Mouse (Mus musculus): ENCODE data around the gene Gbp7.
"Not testable (repeated sequence)": the region's sequence is repeated elsewhere in the genome, so short reads cannot be mapped to it uniquely, and the experiment has no call there.

Gene Gbp7

DNA sequence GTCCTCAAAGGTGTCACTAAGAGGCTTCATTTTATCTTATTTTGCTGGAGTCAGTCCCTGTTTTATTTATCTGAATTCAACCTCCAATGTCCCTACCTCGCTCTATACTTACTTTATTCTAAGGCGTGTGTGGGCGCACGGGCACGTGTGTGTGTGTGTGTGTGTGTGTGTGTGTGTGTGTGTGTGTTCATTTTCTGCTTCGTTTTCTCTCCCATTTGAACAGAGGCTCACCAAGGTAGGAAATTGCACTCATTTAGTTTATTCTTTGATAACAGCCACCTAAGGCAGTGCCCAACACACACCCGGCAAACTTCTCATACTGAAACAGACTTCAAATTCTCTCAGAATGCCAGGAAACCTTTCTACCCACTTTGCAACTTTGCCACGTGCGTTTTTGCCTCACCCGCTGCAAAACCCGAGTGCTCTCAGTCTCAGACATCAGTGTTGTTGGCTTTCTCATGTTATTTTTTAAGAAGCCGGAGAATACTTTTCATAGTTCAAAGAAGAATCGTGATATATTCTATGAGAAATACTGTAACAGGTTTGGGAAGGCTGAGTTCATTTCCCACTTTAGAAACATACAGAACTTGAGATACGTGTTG, 31.0 kb downstream of the Gbp7 start:
- no peak for DNase-seq (ENCODE audit: low spot score)

DNA sequence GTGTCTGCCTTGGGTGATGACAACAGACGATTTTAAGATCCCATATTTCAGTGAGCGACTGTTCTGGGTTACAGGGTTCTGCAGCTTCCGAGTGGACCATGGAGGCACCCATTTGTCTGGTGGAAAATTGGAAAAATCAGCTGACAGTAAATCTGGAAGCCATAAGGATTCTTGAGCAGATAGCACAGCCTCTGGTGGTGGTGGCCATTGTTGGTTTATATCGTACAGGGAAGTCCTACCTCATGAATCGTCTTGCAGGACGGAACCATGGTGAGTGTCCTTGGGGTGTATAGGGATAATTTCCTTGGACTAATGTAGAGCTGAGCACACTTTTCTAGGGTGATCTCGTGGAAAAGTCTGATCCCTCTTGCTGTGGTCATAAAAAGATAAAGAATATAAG, 31.5 kb downstream of the Gbp7 start:
- DNase-seq (ENCODE audit: low spot score) = no peak

DNA sequence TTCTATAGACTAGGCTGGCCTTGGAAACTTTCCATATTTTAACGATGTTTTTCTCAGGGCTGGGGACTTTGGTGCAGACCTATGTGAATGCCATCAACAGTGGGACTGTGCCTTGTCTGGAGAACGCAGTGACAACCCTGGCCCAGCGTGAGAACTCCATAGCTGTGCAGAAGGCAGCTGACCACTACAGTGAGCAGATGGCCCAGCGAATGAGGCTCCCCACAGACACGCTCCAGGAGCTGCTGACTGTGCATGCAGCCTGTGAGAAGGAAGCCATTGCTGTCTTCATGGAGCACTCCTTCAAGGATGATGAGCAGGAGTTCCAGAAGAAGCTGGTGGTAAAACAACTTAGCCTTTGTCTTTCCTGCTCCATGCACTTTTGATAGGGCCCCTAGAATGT, 37.3 kb downstream of the Gbp7 start:
- DNase-seq (ENCODE audit: low spot score) = not testable (repeated sequence)

DNA sequence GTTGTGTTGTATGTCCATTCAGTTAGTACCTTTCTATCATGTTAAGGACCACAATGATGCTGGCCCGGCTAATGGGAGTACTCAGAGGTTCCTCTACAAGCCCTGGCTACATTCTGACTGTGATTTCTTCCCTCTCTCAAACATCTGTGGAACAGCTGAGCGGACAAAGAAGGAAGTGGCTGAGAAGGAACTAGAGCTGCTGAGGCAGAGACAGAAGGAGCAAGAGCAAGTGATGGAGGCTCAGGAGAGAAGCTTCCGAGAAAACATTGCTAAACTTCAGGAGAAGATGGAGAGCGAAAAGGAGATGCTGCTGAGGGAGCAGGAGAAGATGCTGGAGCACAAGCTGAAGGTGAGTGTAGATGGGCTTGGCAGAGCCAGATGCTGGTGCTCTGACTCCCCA, 40.6 kb downstream of the Gbp7 start:
- no peak for DNase-seq (ENCODE audit: low spot score)

DNA sequence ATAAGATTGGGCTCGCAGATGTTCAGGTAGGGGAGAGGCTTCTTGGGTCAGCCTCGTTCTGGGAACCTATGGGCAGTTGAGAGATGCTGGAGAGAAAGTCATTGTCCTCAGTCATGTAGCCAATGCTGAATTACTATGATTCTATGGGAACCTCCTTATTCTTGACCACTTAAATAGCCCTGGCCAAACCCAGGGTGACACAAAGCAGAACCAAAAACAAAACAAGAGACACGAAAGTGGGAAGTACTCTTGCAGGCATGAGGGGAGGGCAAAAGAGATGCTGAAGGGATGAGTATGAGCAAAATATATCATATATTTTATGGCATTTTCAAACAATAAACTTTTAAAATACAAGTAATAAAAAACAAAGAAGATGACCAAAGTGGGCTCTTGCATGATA, 47.0 kb downstream of the Gbp7 start:
- no peak for DNase-seq (ENCODE audit: low spot score)

DNA sequence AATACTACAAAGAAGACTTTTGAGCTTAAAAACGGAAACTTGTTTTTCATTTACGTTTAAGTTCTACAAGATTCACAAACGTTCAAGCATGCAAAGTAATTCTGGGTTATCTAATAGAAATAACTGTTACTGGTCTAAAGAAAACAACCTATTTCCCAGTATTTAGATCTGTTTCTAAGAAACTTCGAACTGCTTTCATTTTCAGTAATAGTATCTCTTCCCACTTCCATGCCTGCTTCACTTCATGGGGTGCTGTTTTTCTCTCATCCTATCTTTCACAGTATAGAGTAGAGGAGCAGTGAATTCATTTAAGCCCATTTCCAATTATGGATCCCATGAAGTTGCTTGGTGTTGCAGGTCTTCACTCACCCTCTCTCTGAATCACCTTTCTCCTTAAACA, 48.2 kb downstream of the Gbp7 start:
- DNase-seq (ENCODE audit: low spot score) = no peak

DNA sequence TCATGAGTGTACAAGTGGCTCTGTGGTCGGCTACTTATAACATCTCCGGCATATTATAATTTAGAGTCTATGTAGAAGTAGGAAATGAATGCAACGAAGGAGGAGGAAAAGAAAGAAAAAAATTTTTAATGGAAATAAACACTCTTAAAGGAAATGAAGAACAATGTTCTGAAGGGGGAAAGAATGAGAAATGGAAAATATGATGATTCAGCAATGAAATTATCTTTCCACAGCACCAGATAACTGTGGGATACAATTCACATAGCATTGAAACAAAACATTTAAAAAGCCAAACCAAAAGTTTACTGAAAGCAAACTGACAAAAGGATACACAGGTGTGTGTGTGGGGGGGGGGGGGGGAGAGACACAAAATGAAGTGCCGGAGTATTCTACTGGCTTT, 52.9 kb downstream of the Gbp7 start:
- DNase-seq (ENCODE audit: low spot score) = no peak

DNA sequence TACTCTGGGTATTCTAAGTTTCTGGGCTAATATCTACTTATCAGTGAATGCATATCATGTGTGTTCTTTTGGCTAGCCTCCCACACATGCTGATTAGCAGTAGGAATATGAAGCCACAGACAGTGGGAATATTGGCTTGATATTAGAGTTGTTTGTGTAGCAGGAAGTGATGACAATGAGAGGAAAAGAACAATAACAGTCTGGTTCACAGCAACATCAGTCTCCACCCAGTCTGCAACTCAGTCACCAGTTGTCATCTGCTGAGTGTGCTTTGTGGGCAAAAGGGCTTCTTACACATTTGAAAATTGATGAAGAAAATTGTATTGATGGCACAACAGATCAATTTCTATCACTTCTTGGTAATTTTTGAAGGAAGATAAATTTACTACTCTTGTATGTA, 57.2 kb downstream of the Gbp7 start:
- no peak for DNase-seq (ENCODE audit: low spot score)

DNA sequence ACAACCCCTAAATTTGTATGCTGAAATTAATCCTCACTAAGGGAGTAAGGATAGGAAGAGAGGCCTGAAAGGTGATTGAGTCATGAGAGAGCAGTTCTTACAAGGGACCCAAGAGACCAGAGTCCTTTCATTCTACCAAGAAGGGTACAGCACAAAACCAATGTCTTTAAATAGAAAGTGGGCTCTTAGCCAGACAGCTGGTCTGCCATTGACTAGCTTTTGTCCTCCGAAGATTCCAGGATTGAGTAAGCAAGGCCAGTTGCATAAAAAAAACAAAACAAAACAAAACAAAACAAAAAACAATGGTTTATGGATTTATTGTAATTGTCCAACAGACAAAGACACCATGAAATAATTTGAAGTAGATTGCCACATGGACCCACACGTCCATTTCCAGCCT, 58.7 kb downstream of the Gbp7 start:
- DNase-seq (ENCODE audit: low spot score) = no peak

DNA sequence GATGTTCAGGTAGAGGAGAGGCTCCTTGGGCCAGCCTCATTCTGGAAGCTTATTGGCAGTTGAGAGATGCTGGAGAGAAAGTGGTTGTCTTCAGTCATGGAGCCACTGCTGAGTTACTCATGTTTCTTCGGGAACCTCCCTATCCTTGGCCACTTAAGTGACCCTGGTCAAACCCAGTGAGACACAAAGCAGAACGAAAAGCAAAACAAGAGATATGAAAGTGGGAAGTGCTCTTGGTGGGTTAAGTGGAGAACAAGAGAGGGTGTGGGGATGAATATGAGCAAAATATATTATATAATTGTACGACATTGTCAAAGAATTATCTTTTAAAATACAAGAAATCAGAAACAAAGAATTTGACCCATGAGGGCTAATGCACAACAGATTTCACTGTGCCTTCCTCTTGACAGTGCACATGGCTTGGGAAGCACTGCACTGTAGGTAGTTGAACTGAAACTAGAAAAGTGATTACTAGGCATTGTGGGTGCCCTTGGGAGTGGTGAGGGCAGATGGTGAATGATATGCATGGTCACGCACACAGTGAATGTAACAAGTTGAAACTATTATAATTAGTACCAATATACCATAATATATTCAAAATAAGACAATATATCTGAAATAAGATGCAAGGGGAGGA, 60.4 kb downstream of the Gbp7 start:
- DNase-seq (ENCODE audit: low spot score) = no peak

DNA sequence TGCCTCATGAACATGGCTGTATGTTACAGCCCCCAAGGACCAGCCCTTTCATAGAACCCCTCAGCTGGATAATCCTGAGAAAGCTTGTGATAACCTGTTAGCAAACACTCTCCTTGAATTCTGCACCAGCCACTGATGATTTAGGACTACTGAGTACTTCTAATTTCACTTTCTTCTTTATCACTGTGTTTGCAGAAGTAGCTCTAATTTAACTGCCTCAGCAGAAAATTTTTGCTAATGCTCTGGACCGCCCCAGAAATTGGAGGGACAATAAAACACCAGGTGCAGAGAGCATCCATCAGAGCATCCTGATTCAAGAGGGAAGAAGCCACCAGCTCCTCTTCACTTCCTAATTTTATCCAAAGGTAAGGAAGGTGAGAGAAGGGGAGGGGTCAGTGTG, 64.4 kb downstream of the Gbp7 start, which contains the start of gene Gbp2b:
TSS of gene Gbp2b (plus strand) at position 301 of the 400 bp plus-strand sequence.
- DNase-seq (ENCODE audit: low spot score) = no peak

DNA sequence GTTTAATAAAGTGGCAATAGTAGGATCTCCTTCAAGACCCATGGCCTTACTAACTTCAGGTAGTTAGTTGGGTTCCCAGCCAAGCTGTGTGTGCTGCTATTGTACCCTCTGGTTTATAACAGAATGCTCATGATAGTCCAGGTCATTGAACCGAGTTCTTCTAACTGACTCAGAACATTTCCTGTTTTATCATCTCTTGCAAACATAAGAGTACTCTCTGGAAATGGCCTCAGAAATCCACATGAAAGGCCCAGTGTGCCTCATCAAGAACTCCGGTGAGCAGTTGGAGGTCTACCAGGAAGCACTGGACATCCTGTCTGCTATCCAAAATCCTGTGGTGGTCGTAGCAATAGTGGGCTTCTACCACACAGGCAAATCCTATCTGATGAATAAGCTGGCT, 67.8 kb downstream of the Gbp7 start:
- no peak for DNase-seq (ENCODE audit: low spot score)
